Mouse (Mus musculus) CH12.LX (cell line): ENCODE results near the gene Steap3.

Source experiments
- CHD1 ChIP-seq: IDR thresholded peaks from 2 replicates; pipeline ENCODE4 v1.6.1; 2012; ENCODE audit warnings: low read depth, low read length, improper control_type of control experiment, inconsistent platforms
- CTCF ChIP-seq, 2 experiments: IDR thresholded peaks in 1 of 2; conservative IDR thresholded peaks in 1 of 2; 2 replicates each; pipeline ENCODE4 v1.5.1; 2011 to 2012; ENCODE audit warnings: low read depth in 2 of 2, low read length in 2 of 2, improper control_type of control experiment in 1 of 2, inconsistent platforms in 1 of 2, mild to moderate bottlenecking in 1 of 2, moderate library complexity in 1 of 2
- EP300 ChIP-seq: IDR thresholded peaks from 2 replicates; pipeline ENCODE4 v1.6.1; 2011; ENCODE audit warnings: low read length, improper control_type of control experiment
- POLR2A ChIP-seq: IDR thresholded peaks from 2 replicates; pipeline ENCODE4 v1.6.1; 2011; ENCODE audit warnings: low read depth, mild to moderate bottlenecking, improper control_type of control experiment, low read length
- SMC3 ChIP-seq: IDR thresholded peaks from 2 replicates; pipeline ENCODE4 v1.6.1; 2011; ENCODE audit warnings: low read depth, low read length, improper control_type of control experiment
- TBP ChIP-seq: conservative IDR thresholded peaks from 2 replicates; pipeline ENCODE4 v1.6.1; 2011; ENCODE audit warnings: low read depth, low read length, improper control_type of control experiment
- ZC3H11A ChIP-seq: IDR thresholded peaks from 2 replicates; pipeline ENCODE4 v1.6.1; 2012; ENCODE audit warnings: low read depth, mild to moderate bottlenecking, inconsistent platforms, low read length, improper control_type of control experiment
- ZMIZ1 ChIP-seq: IDR thresholded peaks from 2 replicates; pipeline ENCODE4 v1.6.1; 2012; ENCODE audit warnings: low read depth, mild to moderate bottlenecking, inconsistent platforms, low read length, improper control_type of control experiment

DNA sequence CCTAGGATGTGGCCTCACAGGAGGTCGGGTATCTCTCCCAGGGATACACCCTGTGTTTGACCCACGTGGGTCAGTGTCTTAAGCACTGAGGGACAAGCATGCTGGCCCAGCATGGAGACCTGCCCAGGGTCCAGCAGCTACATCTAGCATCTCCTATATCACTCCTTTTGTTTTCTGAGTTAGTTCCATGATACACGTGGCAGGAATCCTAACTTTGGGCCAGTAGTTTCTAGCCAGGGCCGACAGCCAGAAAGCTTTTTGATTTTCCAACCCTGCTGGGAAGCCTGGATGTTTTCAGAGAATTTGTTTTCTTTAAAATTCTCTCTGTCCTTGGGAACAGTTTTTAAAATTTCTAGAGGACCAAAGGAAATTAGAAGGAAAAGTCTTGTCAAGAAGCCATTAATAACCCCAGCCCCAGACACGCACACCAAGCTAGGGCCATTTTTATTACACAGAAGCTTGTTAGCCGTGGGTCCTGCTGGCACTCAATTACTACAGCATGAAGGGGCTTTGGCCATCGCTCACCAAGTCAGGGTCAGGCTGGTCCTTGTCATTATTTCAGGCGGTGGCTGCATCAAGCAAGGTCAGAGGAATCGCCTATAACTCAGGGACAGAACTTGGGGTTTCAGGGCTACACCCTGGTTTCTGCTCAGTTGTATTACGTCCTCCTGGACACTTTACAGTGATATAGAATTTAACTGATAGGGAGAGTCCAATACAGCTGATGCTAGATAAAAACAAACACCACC is 42.6 kb downstream of the Steap3 start:
- TF ChIP-seq CHD1 = no peak
- TF ChIP-seq EP300 = no peak
- TF ChIP-seq CTCF (conservative IDR thresholded peaks at IDR 0.05 in 1 of 2, IDR thresholded peaks at IDR 0.05 in 1 of 2; ENCODE audit: low read depth in 2 of 2, low read length in 2 of 2) = no peak
- no peak for TF ChIP-seq ZMIZ1
- no peak for TF ChIP-seq TBP
- TF ChIP-seq SMC3 = no peak
- TF ChIP-seq POLR2A = no peak
- TF ChIP-seq ZC3H11A = no peak
